Mouse (Mus musculus) kidney, embryonic 14.5 days (tissue): ENCODE measurements around the gene Rfng. TPM values are rescaled to one million over a fixed set of nuclear protein-coding genes. Genes with fewer than 3 reads are reported as not detected.
"Not testable (repeated sequence)": the region's sequence is repeated elsewhere in the genome, so short reads cannot be mapped to it uniquely, and the experiment has no call there.

Source experiments
- ATAC-seq: fragments of 200-750 bp; cut with Nextera tagmentation; 2 replicates; pipeline ENCODE4 v1.8.0; 2017; ENCODE audit warnings: moderate number of reproducible peaks, mild to moderate bottlenecking, moderate TSS enrichment, moderate library complexity; ENCODE audit not compliant: low FRiP score, low TSS enrichment
- H3K27ac ChIP-seq: fragments of 300-500 bp; sonication (generic); 2 replicates; pipeline ENCODE4 v1.5.1; 2014; ENCODE audit warnings: low read depth, mild to moderate bottlenecking, low read length, moderate library complexity, mixed read lengths
- H3K27me3 ChIP-seq: fragments of 300-500 bp; sonication (generic); 2 replicates; pipeline ENCODE4 v1.6.1; 2014; ENCODE audit warnings: mild to moderate bottlenecking, low read length; ENCODE audit not compliant: control insufficient read depth, insufficient read depth
- H3K36me3 ChIP-seq: fragments of 300-500 bp; sonication (generic); 2 replicates; pipeline ENCODE4 v1.6.1; 2014; ENCODE audit warnings: low read length, mixed read lengths; ENCODE audit not compliant: control insufficient read depth, insufficient read depth
- H3K4me1 ChIP-seq: fragments of 300-500 bp; sonication (generic); 2 replicates; pipeline ENCODE4 v1.6.1; 2014; ENCODE audit warnings: low read length, mixed read lengths; ENCODE audit not compliant: control insufficient read depth, insufficient read depth
- H3K4me2 ChIP-seq: fragments of 300-500 bp; sonication (generic); replicated peaks from 2 replicates; pipeline ENCODE4 v1.6.1; 2014; ENCODE audit warnings: low read depth, mild to moderate bottlenecking, low read length
- H3K4me3 ChIP-seq: fragments of 300-500 bp; sonication (generic); 2 replicates; pipeline ENCODE4 v1.5.1; 2014; ENCODE audit warnings: mild to moderate bottlenecking, low read length
- H3K9ac ChIP-seq: fragments of 300-500 bp; sonication (generic); 2 replicates; pipeline ENCODE4 v1.6.1; 2014; ENCODE audit warnings: low read depth, mild to moderate bottlenecking, low read length, moderate library complexity
- H3K9me3 ChIP-seq: fragments of 300-500 bp; sonication (generic); 2 replicates; pipeline ENCODE4 v1.6.1; 2016; ENCODE audit warnings: low read length; ENCODE audit not compliant: control insufficient read depth
- WGBS: fragments of 180-500 bp; shearing (Covaris S2); extraction: QIAGEN DNeasy Blood & Tissue Kit; methylation state at CpG from one replicate; pipeline ENCODE4 v1.1.7; 2014; 5-methylcytosine and 5-hydroxymethylcytosine counted together
- polyA plus RNA-seq: library from polyadenylated mRNA; unstranded; fragments of >200 nt; fragmentation: Nextera tagmentation; extraction: Ambion mirVana; gene quantifications from 2 replicates; pipeline ENCODE4 v1.2.1, GENCODE M21; 2014

Rfng gene
- polyA plus RNA-seq, 1 experiment from 2014 or later = 26.2 TPM

DNA sequence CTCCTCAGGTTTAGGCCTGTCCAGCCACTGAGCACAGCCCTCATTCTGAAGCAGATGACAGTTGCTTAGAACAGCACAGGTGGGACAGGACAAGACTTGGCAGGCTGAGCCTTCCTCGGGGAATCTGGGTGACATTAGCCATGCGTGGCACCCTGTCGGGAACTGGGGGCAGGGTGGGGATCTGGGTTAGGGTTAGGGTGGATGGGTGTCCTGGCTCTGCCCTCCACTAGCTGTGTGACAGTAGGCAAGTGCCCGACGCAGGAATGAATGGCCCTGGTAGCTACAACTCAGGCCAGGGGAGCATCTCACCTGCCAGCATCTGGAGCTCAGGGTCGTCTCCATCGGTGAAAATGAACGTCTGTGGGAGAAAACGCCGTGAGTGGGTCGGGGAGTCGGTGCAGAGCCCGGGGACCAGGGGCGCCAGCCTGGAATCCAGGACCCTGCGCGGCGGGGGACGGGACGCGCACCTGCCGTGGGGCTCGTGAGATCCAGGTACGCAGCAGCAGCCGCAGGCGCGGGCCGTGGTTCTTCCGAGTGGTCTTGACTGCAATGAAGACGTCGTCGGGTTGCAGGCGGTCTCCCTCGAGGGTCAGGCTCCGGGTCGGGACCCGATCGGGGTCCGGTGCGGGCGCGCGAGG lies 462 bp downstream of the Rfng start:
- Histone ChIP-seq H3K4me2 (peak overlapping the region; percentile 97), H3K9me3 (no peaks in the 10 kb centered on the region), H3K27me3 (no peaks in the 10 kb centered on the region), H3K27ac (peak overlapping the region; percentile 47), H3K9ac (peak overlapping the region; percentile 90), H3K36me3 (peaks cover 38% of the 10 kb centered on the region), H3K4me1 (peaks cover 16% of the 10 kb centered on the region), H3K4me3 (peak overlapping the region; percentile 97)
- ATAC-seq = peak; percentile 2; the same call in 1 of the 2 replicates
- WGBS = 2% methylated on average over 35 of the region's 42 CpGs

DNA sequence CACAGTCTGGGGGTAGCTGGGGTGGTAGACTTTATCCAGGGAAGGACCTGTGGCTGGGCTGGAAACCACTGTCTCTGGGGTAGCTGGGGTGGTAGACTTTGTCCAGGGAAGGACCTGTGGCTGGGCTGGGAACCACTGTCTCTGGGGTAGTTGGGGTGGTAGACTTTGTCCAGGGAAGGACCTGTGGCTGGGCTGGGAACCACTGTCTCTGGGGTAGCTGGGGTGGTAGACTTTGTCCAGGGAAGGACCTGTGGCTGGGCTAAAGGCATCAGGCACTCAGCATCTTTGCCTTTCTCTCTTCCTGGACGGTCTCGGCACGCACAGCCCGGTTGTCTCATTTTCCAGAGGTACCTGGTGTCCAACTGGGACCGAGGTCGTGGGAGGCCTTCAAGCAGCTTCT lies 2.6 kb downstream of the Rfng start:
- H3K36me3 ChIP-seq = peaks cover 21% of the 10 kb centered on the region; the same call in 1 of the 2 replicates
- not testable (repeated sequence) for H3K27ac ChIP-seq

DNA sequence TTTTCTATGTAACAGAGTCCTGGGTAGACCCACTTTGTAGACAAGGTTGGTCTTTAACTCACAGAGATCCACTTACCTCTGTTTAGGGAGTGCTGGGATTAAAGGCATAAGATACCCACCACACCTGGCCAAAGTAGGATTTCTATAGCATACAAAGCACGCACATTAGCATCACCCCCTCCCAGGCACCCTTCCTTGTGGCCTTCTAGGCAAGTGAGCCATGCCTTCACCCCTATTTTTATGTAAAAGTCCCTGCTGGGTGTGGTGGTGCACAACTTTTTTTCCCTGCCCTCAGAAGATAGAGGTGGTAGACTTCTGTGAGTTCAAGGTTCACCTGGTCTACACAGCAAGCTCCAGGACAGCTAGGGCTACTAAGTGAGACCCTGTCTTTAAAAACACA lies 4.1 kb downstream of the Rfng start:
- Histone ChIP-seq H3K4me1 (peaks cover 8% of the 10 kb centered on the region; the same call in 1 of the 2 replicates), H3K4me3 (no peak overlapping the region), H3K9ac (no peak overlapping the region), H3K27ac (no peak overlapping the region), H3K4me2 (no peak overlapping the region), H3K27me3 (no peaks in the 10 kb centered on the region), H3K36me3 (peaks cover 13% of the 10 kb centered on the region; the same call in 1 of the 2 replicates), H3K9me3 (no peaks in the 10 kb centered on the region)
- WGBS = 94% methylated on average over 1 of the region's 1 CpGs
- no peak for ATAC-seq

More for the DNA sequence above, 2.6 kb downstream of the Rfng start:
- H3K4me3 ChIP-seq, H3K4me2 ChIP-seq, H3K27me3 ChIP-seq, ATAC-seq, H3K9ac ChIP-seq, H3K9me3 ChIP-seq: not testable (repeated sequence)
- peaks cover 16% of the 10 kb centered on the region for H3K4me1 ChIP-seq
- 96% methylated on average over 6 of the region's 6 CpGs for WGBS

DNA sequence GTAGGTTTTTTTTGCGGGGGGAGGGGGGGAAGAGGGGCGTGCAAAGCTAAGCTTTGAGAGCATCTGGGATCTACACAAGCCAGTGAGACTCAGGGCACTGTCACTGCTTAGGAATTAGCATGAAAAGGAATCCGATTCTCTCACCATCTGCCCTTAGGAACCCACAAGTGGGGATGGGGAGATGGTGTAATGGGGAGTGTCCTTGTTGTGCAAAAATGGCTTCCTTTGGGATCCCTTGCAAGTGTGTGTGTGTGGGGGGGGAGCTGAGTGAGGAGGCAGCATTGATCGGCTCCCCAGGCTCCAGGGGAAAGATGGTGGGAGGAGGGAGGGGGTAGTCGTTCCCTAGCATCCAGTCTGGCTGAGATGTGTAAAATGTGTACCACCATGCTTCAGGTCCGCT lies 6.9 kb downstream of the Rfng start:
- no peaks in the 10 kb centered on the region for H3K27me3 ChIP-seq
- no peak overlapping the region for H3K4me3 ChIP-seq
- H3K27ac ChIP-seq = no peak overlapping the region
- no peak for ATAC-seq
- no peak overlapping the region for H3K9ac ChIP-seq
- WGBS = 40% methylated on average over 6 of the region's 6 CpGs
- no peak overlapping the region for H3K4me2 ChIP-seq
- no peaks in the 10 kb centered on the region for H3K9me3 ChIP-seq
- H3K36me3 ChIP-seq = peaks cover 13% of the 10 kb centered on the region; the same call in 1 of the 2 replicates
- no peaks in the 10 kb centered on the region for H3K4me1 ChIP-seq

DNA sequence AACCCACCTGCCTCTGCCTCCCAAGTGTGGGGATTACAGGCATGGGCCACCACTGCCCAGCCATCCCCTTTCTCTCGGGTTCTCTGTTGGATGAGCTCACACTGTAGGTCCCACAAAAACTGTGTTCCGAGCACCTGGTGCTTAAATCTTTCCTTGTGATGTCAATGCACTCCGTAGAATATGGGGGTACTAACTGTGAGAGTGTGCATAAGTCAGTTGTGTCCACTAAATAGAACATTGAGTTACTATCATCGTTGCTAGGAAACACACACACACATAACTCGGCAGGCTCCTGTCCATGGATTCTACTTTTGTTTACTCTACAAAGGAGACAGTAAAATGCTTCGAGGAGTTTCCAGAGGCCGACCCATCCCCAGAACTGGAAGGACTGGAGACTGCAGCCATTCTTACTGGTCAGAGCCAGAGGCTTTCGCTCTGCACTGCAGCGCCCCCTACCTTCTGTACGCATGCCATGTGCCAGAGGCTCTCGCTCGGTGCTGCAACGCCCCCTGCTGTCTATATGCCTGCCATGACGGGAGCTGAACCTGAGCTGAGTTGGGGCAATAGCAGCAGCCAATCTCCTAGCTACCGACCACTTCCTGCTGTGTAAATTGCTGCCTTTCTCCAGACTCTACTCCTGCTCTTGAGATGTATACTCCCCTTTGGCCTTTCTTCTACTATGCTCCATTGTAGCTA lies 8.1 kb downstream of the Rfng start:
- peak; percentile 91 for ATAC-seq
- Histone ChIP-seq H3K27me3 (no peaks in the 10 kb centered on the region), H3K4me1 (no peaks in the 10 kb centered on the region), H3K9me3 (no peaks in the 10 kb centered on the region), H3K36me3 (peaks cover 6% of the 10 kb centered on the region; the same call in 1 of the 2 replicates), H3K9ac (no peak overlapping the region), H3K4me2 (no peak overlapping the region), H3K27ac (no peak overlapping the region), H3K4me3 (no peak overlapping the region)
- 27% methylated on average over 15 of the region's 15 CpGs for WGBS

DNA sequence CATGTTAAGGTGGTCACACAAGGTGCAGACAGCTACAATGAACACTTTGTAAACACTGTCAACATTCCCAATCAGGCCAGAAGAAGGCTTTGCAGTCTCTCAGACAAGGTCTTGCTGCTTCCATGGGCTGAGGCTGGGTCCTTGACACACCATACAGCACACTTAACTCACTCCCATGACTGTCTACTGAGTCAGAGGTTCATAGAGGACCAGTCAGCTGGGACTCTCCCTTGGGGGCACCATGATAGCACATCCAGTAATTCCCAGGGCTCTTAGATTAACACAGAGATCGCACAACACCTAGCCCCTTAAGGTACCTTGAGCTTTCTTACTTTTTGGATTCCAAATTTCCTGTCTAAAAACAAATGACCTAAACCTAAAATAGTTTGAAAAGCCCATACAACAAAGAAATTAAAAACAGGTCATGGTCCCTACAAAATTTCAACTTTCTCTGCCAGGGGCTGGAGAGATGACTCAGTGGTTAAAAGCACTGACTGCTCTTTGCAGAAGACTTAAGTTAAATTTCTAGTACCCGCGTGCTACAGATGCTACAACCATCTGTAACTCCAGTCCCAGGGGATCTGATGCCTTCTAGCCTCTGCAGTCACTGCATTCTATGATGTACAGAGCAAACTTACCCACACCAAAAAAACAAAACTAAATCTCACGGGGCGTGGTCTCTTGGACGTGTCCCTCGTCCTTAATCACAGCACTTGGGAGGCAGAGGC lies 10.4 kb downstream of the Rfng start:
- no peak for ATAC-seq

DNA sequence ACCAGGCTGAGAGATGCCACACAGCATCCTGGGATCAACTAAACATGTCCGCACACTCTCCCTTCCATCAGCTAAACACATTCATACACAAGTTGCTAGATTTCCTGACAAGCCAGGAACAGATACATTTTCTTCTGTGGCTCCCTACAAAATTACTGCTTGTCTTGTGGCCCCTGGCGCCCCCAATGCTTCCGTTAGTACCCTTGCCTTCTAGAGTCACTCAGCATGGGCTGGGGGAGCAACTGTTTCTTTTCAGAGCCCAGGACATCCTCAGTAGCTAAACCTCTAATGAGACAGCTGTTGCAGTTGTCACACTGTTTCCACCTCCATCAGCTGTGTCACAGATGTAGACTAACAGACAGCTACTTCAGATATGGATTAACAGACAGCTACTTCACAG lies 11.3 kb downstream of the Rfng start:
- no peak overlapping the region for H3K4me3 ChIP-seq
- 84% methylated on average over 3 of the region's 3 CpGs for WGBS
- no peaks in the 10 kb centered on the region for H3K4me1 ChIP-seq
- no peaks in the 10 kb centered on the region for H3K36me3 ChIP-seq
- H3K9me3 ChIP-seq = no peaks in the 10 kb centered on the region
- no peak overlapping the region for H3K4me2 ChIP-seq
- H3K27ac ChIP-seq = no peak overlapping the region
- H3K9ac ChIP-seq = no peak overlapping the region
- H3K27me3 ChIP-seq = no peaks in the 10 kb centered on the region
- no peak for ATAC-seq

More for the DNA sequence above, 10.4 kb downstream of the Rfng start:
- no peak overlapping the region for H3K4me3 ChIP-seq
- H3K27ac ChIP-seq = no peak overlapping the region
- no peaks in the 10 kb centered on the region for H3K9me3 ChIP-seq
- WGBS = 88% methylated on average over 7 of the region's 7 CpGs
- H3K27me3 ChIP-seq = no peaks in the 10 kb centered on the region
- no peaks in the 10 kb centered on the region for H3K4me1 ChIP-seq
- no peak overlapping the region for H3K9ac ChIP-seq
- H3K4me2 ChIP-seq = no peak overlapping the region
- no peaks in the 10 kb centered on the region for H3K36me3 ChIP-seq

DNA sequence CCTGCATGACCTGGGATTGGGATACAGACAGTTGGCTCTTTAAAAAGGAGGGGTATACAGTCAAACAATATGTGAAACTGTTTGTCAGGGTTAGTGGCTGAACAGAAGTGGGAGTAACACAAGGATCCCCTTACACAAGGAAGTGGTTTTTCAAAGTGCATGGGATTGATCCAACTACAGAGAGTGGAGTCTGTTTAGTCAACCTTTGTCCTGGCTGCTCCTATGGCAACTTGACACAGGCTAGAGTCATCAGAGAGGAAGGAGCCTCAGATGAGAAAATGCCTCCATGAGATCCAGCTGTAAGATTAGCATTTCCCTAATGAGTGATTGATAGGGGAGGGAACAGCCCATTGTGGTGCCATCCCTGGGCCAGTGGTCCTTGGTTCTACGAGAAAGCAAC lies 15.8 kb downstream of the Rfng start:
- H3K9ac ChIP-seq = no peak overlapping the region
- no peaks in the 10 kb centered on the region for H3K36me3 ChIP-seq
- H3K27me3 ChIP-seq = no peaks in the 10 kb centered on the region
- H3K27ac ChIP-seq = no peak overlapping the region
- no peaks in the 10 kb centered on the region for H3K9me3 ChIP-seq
- no peak overlapping the region for H3K4me2 ChIP-seq
- H3K4me3 ChIP-seq = no peak overlapping the region
- ATAC-seq = no peak
- 25% methylated on average over 1 of the region's 1 CpGs for WGBS
- no peaks in the 10 kb centered on the region for H3K4me1 ChIP-seq

DNA sequence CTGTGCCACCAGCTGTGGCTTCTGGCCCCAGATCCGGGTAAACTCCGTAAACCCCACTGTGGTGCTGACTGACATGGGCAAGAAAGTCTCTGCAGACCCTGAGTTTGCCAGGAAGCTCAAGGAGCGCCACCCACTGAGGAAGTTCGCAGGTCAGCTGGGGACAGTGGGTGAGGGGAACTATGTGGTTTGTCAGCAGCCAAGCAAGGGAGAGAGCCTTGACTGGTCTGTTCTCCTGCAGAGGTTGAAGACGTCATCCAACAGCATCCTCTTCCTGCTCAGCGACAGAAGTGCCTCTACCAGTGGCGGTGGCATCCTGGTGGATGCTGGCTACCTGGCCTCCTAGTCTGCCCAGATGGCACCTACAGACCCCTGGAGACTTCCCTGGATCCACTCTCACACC lies 17.0 kb downstream of the Rfng start:
- not testable (repeated sequence) for ATAC-seq, H3K4me1 ChIP-seq, H3K36me3 ChIP-seq, H3K4me3 ChIP-seq, H3K27ac ChIP-seq, H3K27me3 ChIP-seq, H3K4me2 ChIP-seq, H3K9ac ChIP-seq, H3K9me3 ChIP-seq
- WGBS = 81% methylated on average over 3 of the region's 7 CpGs
